Mouse (Mus musculus) midbrain, embryonic 10.5 days (tissue): ENCODE data around the gene 1700047I17Rik2. TPM values are rescaled to one million over a fixed set of nuclear protein-coding genes. Genes with fewer than 3 reads are reported as not detected.

Experiments used
- polyA plus RNA-seq: library from polyadenylated mRNA; unstranded; fragments of >200 nt; fragmentation: Nextera tagmentation; extraction: Ambion mirVana; gene quantifications from 2 replicates; pipeline ENCODE4 v1.2.1, GENCODE M21; 2016

Gene 1700047I17Rik2
- polyA plus RNA-seq, 1 experiment from 2014 or later, result not detected

Other genes starting within 250 kb of the 1700047I17Rik2 start
- gene Gm20403, start 213.1 kb upstream of the 1700047I17Rik2 start, polyA plus RNA-seq, result not detected in 2 replicates
- 30.9 and 34.8 TPM in 2 replicates for gene Baz1a, start 185.2 kb upstream of the 1700047I17Rik2 start, polyA plus RNA-seq
- gene 2700097O09Rik, start 119.5 kb upstream of the 1700047I17Rik2 start, polyA plus RNA-seq, result 43.9 and 47.0 TPM in 2 replicates
- 141 and 156 TPM in 2 replicates for gene Srp54a, start 119.3 kb upstream of the 1700047I17Rik2 start, polyA plus RNA-seq
- gene Fam177a, start 75.1 kb upstream of the 1700047I17Rik2 start, polyA plus RNA-seq, result 11.3 and 11.7 TPM in 2 replicates
- 40.3 and 46.4 TPM in 2 replicates for gene Srp54b, start 44.5 kb upstream of the 1700047I17Rik2 start, polyA plus RNA-seq
- gene Srp54c, start 30.6 kb downstream of the 1700047I17Rik2 start, polyA plus RNA-seq, result 53.4 and 53.7 TPM in 2 replicates
- 14.3 and 15.1 TPM in 2 replicates for gene 1110008L16Rik, start 100.0 kb downstream of the 1700047I17Rik2 start, polyA plus RNA-seq
- 24.2 and 26.6 TPM in 2 replicates for gene Ppp2r3c, start 103.4 kb downstream of the 1700047I17Rik2 start, polyA plus RNA-seq
- gene Psma6, start 184.6 kb downstream of the 1700047I17Rik2 start, polyA plus RNA-seq, result 496 and 514 TPM in 2 replicates